Mouse (Mus musculus) limb, embryonic 11.5 days (tissue): ENCODE data around the gene Lnx2. TPM values are rescaled to one million over a fixed set of nuclear protein-coding genes. Genes with fewer than 3 reads are reported as not detected.

Experiments used
- ATAC-seq: fragments of 200-750 bp; cut with Nextera tagmentation; 2 replicates; pipeline ENCODE4 v1.8.0; 2017; ENCODE audit warnings: low read depth; ENCODE audit not compliant: insufficient number of reproducible peaks, low FRiP score, low TSS enrichment
- DNase-seq: peaks from one replicate; pipeline ENCODE4 v3.0.0-alpha.2; 2015; ENCODE audit warnings: low spot score
- H3K27ac ChIP-seq: fragments of 300-500 bp; sonication (generic); replicated peaks from 2 replicates; pipeline ENCODE4 v1.5.1; 2014; ENCODE audit warnings: low read depth, mild to moderate bottlenecking, low read length
- H3K27me3 ChIP-seq: fragments of 300-500 bp; sonication (generic); 2 replicates; pipeline ENCODE4 v1.6.1; 2014; ENCODE audit warnings: mild to moderate bottlenecking, low read length, mixed read lengths; ENCODE audit not compliant: control insufficient read depth, insufficient read depth
- H3K36me3 ChIP-seq: fragments of 300-500 bp; sonication (generic); 2 replicates; pipeline ENCODE4 v1.6.1; 2014; ENCODE audit warnings: mild to moderate bottlenecking, low read length, moderate library complexity, mixed read lengths; ENCODE audit not compliant: control insufficient read depth, insufficient read depth
- H3K4me1 ChIP-seq: fragments of 300-500 bp; sonication (generic); 2 replicates; pipeline ENCODE4 v1.6.1; 2014; ENCODE audit warnings: low read length, mixed read lengths; ENCODE audit not compliant: control insufficient read depth, insufficient read depth
- H3K4me2 ChIP-seq: fragments of 300-500 bp; sonication (generic); 2 replicates; pipeline ENCODE4 v1.6.1; 2014; ENCODE audit warnings: low read depth, mild to moderate bottlenecking, moderate library complexity; ENCODE audit not compliant: severe bottlenecking
- H3K4me3 ChIP-seq: fragments of 300-500 bp; sonication (generic); 2 replicates; pipeline ENCODE4 v1.5.1; 2014; ENCODE audit warnings: low read depth, low read length
- H3K9ac ChIP-seq: fragments of 300-500 bp; sonication (generic); 2 replicates; pipeline ENCODE4 v1.6.1; 2014; ENCODE audit warnings: mild to moderate bottlenecking, low read length
- H3K9me3 ChIP-seq: fragments of 300-500 bp; sonication (generic); 2 replicates; pipeline ENCODE4 v1.6.1; 2016; ENCODE audit warnings: low read length; ENCODE audit not compliant: control insufficient read depth
- WGBS: fragments of 180-500 bp; shearing (Covaris S2); extraction: QIAGEN DNeasy Blood & Tissue Kit; methylation state at CpG from one replicate; pipeline ENCODE4 v1.1.7; 2014; 5-methylcytosine and 5-hydroxymethylcytosine counted together
- polyA plus RNA-seq: library from polyadenylated mRNA; unstranded; fragments of >200 nt; fragmentation: Nextera tagmentation; extraction: Ambion mirVana; gene quantifications from 2 replicates; pipeline ENCODE4 v1.2.1, GENCODE M21; 2014

Lnx2 gene
- polyA plus RNA-seq, 1 experiment from 2014 or later = 12.3 TPM

- Histone ChIP-seq H3K9ac (no peak overlapping the region), H3K27ac (no peak overlapping the region), H3K27me3 (no peaks in the 10 kb centered on the region), H3K4me1 (no peaks in the 10 kb centered on the region), H3K4me3 (no peak overlapping the region), H3K4me2 (no peak overlapping the region), H3K9me3 (no peaks in the 10 kb centered on the region), H3K36me3 (no peaks in the 10 kb centered on the region)
- 77% methylated on average over 13 of the region's 13 CpGs for WGBS
- DNase-seq (no peak), ATAC-seq (no peak)
These were observed 107.5 kb downstream of the Lnx2 start for GRCm38 (mm10) chr5:146968695-146969393.

Other genes with a start within 250 kb of the Lnx2 start
- 596 and 605 TPM in 2 replicates for gene Rpl21, start 243.7 kb downstream of the Lnx2 start, polyA plus RNA-seq
- gene Rasl11a, start 231.5 kb downstream of the Lnx2 start, polyA plus RNA-seq = 23.5 and 23.9 TPM in 2 replicates
- gene Gtf3a, start 127.9 kb downstream of the Lnx2 start, polyA plus RNA-seq = 121 and 122 TPM in 2 replicates
- gene Mtif3, start 112.8 kb downstream of the Lnx2 start, polyA plus RNA-seq = 23.4 and 25.8 TPM in 2 replicates
- gene Polr1d, start 464 bp upstream of the Lnx2 start, polyA plus RNA-seq = 124 and 132 TPM in 2 replicates
- gene Gsx1, start 112.1 kb upstream of the Lnx2 start, polyA plus RNA-seq = not detected in 2 replicates
- not detected in 2 replicates for gene Pdx1, start 193.4 kb upstream of the Lnx2 start, polyA plus RNA-seq
- gene Cdx2, start 230.7 kb upstream of the Lnx2 start, polyA plus RNA-seq = not detected in 2 replicates
- gene Urad, start 245.9 kb upstream of the Lnx2 start, polyA plus RNA-seq = not detected in 2 replicates